Mouse (Mus musculus) limb, embryonic 11.5 days (tissue): ENCODE measurements around the gene Mtus2. TPM values are rescaled to one million over a fixed set of nuclear protein-coding genes. Genes with fewer than 3 reads are reported as not detected.

Source experiments
- ATAC-seq: fragments of 200-750 bp; cut with Nextera tagmentation; 2 replicates; pipeline ENCODE4 v1.8.0; 2017; ENCODE audit warnings: low read depth; ENCODE audit not compliant: insufficient number of reproducible peaks, low FRiP score, low TSS enrichment
- DNase-seq: peaks from one replicate; pipeline ENCODE4 v3.0.0-alpha.2; 2015; ENCODE audit warnings: low spot score
- H3K27ac ChIP-seq: fragments of 300-500 bp; sonication (generic); replicated peaks from 2 replicates; pipeline ENCODE4 v1.5.1; 2014; ENCODE audit warnings: low read depth, mild to moderate bottlenecking, low read length
- H3K27me3 ChIP-seq: fragments of 300-500 bp; sonication (generic); 2 replicates; pipeline ENCODE4 v1.6.1; 2014; ENCODE audit warnings: mild to moderate bottlenecking, low read length, mixed read lengths; ENCODE audit not compliant: control insufficient read depth, insufficient read depth
- H3K36me3 ChIP-seq: fragments of 300-500 bp; sonication (generic); 2 replicates; pipeline ENCODE4 v1.6.1; 2014; ENCODE audit warnings: mild to moderate bottlenecking, low read length, moderate library complexity, mixed read lengths; ENCODE audit not compliant: control insufficient read depth, insufficient read depth
- H3K4me1 ChIP-seq: fragments of 300-500 bp; sonication (generic); 2 replicates; pipeline ENCODE4 v1.6.1; 2014; ENCODE audit warnings: low read length, mixed read lengths; ENCODE audit not compliant: control insufficient read depth, insufficient read depth
- H3K4me2 ChIP-seq: fragments of 300-500 bp; sonication (generic); 2 replicates; pipeline ENCODE4 v1.6.1; 2014; ENCODE audit warnings: low read depth, mild to moderate bottlenecking, moderate library complexity; ENCODE audit not compliant: severe bottlenecking
- H3K4me3 ChIP-seq: fragments of 300-500 bp; sonication (generic); 2 replicates; pipeline ENCODE4 v1.5.1; 2014; ENCODE audit warnings: low read depth, low read length
- H3K9ac ChIP-seq: fragments of 300-500 bp; sonication (generic); 2 replicates; pipeline ENCODE4 v1.6.1; 2014; ENCODE audit warnings: mild to moderate bottlenecking, low read length
- H3K9me3 ChIP-seq: fragments of 300-500 bp; sonication (generic); 2 replicates; pipeline ENCODE4 v1.6.1; 2016; ENCODE audit warnings: low read length; ENCODE audit not compliant: control insufficient read depth
- WGBS: fragments of 180-500 bp; shearing (Covaris S2); extraction: QIAGEN DNeasy Blood & Tissue Kit; methylation state at CpG from one replicate; pipeline ENCODE4 v1.1.7; 2014; 5-methylcytosine and 5-hydroxymethylcytosine counted together
- polyA plus RNA-seq: library from polyadenylated mRNA; unstranded; fragments of >200 nt; fragmentation: Nextera tagmentation; extraction: Ambion mirVana; gene quantifications from 2 replicates; pipeline ENCODE4 v1.2.1, GENCODE M21; 2014

The Mtus2 gene
- polyA plus RNA-seq, 1 experiment from 2014 or later = 4.0 TPM

DNA sequence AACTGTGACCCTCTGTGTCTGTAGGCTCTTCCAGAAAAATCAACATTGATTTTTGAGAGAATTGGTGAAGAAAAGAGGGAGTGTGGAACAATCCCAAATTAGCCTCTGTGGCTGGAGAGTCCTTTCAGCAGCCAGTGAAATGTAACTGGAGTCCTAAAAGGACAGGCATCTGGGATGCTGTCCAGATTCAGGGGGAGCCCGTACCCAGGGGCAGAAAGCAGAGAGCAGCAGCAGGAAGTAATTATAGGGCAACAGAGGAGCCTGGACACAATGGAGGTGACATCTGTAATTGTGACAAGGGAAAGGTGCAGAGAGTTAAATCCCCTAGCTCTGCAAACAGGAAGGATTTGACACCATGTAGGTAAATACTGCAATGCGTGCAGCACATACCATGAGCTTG is 291.1 kb downstream of the Mtus2 start:
- ATAC-seq (no peak), DNase-seq (no peak)
- Histone ChIP-seq H3K27ac (no peak overlapping the region), H3K9ac (no peak overlapping the region), H3K27me3 (no peaks in the 10 kb centered on the region), H3K4me2 (no peak overlapping the region), H3K36me3 (no peaks in the 10 kb centered on the region), H3K9me3 (no peaks in the 10 kb centered on the region), H3K4me3 (no peak overlapping the region), H3K4me1 (no peaks in the 10 kb centered on the region)
- WGBS = 32% methylated on average over 2 of the region's 2 CpGs

GRCm38 (mm10) chr5:148251847-148252246 is 294.7 kb downstream of the Mtus2 start:
- no peak overlapping the region for H3K27ac ChIP-seq
- no peaks in the 10 kb centered on the region for H3K27me3 ChIP-seq
- no peak overlapping the region for H3K9ac ChIP-seq
- H3K4me3 ChIP-seq = no peak overlapping the region
- H3K9me3 ChIP-seq = no peaks in the 10 kb centered on the region
- H3K4me2 ChIP-seq = no peak overlapping the region
- no peaks in the 10 kb centered on the region for H3K36me3 ChIP-seq
- ATAC-seq (no peak), DNase-seq (no peak)
- no peaks in the 10 kb centered on the region for H3K4me1 ChIP-seq

- Histone ChIP-seq H3K27ac (no peak overlapping the region), H3K4me1 (peaks cover 4% of the 10 kb centered on the region; the same call in 1 of the 2 replicates), H3K27me3 (peaks cover 6% of the 10 kb centered on the region), H3K4me2 (no peak overlapping the region), H3K4me3 (no peak overlapping the region), H3K9ac (no peak overlapping the region), H3K36me3 (no peaks in the 10 kb centered on the region), H3K9me3 (0 out of 2 replicates have a peak, but pooled peaks cover 2% of the 10 kb centered on the region)
- WGBS = 88% methylated on average over 7 of the region's 7 CpGs
- DNase-seq = no peak
- no peak for ATAC-seq
These were observed 304.9 kb downstream of the Mtus2 start for GRCm38 (mm10) chr5:148262016-148262415.

DNA sequence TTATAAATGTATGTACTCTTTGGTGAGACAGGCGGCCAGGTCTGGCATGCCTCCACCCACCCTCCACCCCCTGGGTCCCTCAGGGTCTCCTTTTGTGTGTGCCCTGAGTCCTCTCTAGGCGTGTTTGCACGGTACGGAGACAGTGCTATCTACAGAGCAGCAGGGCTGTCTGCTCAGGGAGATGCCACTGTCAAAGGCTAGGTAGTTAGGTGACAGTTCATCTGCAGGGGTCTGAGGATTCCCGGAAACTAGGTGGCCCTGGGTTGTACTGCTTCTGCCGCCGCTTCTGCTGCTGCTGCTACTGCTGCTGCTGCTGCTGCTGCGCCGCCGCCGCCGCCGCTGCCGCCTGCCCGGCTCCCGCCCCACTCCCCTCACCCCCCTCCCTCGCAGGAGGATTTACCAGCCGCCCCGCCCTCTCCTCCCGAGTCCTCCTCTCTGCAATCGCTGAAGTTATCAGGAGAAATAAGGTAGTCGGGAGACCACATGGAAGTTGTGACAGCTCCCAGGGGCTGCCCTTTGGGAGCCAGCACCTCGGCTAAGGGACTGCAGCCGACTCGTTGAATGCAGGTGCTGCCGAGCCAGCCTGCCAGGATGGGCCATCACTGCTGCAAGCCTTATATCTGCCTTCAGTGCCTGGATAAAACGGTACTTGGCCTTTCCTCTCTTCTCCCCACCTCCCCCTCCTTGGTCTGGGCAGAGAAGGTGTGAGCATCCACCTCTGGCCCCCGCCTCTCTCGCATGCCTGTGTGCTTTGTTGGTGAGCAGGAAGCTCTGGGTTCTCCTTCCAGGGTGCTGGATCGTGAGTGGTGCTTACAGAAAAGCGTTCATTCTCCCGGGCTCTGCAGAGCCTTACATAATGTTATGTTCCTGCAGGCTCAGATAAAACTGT is 307.9 kb downstream of the Mtus2 start:
- ATAC-seq (peak; percentile 39; the same call in 1 of the 2 replicates), DNase-seq (peak; percentile 65)
- Histone ChIP-seq H3K4me3 (peak overlapping the region; percentile 53), H3K9ac (peak overlapping the region; percentile 60), H3K36me3 (no peaks in the 10 kb centered on the region), H3K27me3 (peaks cover 6% of the 10 kb centered on the region), H3K27ac (no peak overlapping the region), H3K4me1 (peaks cover 4% of the 10 kb centered on the region; the same call in 1 of the 2 replicates), H3K4me2 (peak overlapping the region; percentile 86), H3K9me3 (0 out of 2 replicates have a peak, but pooled peaks cover 2% of the 10 kb centered on the region)
- WGBS = 1% methylated on average over 32 of the region's 32 CpGs

DNA sequence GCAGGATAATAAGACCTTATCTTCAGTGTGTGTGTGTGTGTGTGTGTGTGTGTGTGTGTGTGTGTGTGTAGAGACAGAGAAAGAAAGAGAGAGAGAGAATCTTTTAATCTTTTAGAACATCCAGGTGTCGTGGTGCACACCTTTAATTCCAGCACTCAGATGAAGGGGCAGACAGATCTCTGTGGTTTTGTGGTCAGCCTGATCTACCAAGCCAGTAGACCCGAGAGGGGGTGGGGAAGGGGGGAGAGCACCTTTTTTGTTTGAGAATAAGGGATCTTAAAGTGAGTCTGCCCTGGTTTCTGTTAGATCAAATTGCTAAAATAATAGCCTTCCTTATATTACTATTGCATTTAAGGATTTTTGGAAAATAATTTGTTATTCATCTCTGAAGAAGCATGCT is 309.7 kb downstream of the Mtus2 start:
- Histone ChIP-seq H3K4me2 (no peak overlapping the region), H3K9me3 (0 out of 2 replicates have a peak, but pooled peaks cover 2% of the 10 kb centered on the region), H3K36me3 (no peaks in the 10 kb centered on the region), H3K4me1 (peaks cover 4% of the 10 kb centered on the region; the same call in 1 of the 2 replicates), H3K9ac (no peak overlapping the region), H3K27me3 (peaks cover 6% of the 10 kb centered on the region), H3K27ac (no peak overlapping the region), H3K4me3 (no peak overlapping the region)
- 64% methylated on average over 2 of the region's 2 CpGs for WGBS
- DNase-seq = no peak
- no peak for ATAC-seq

GRCm38 (mm10) chr5:148267446-148267845 is 310.3 kb downstream of the Mtus2 start:
- Histone ChIP-seq H3K36me3 (no peaks in the 10 kb centered on the region), H3K4me3 (no peak overlapping the region), H3K27me3 (peaks cover 6% of the 10 kb centered on the region), H3K4me2 (no peak overlapping the region), H3K27ac (no peak overlapping the region), H3K9ac (no peak overlapping the region), H3K4me1 (peaks cover 4% of the 10 kb centered on the region; the same call in 1 of the 2 replicates), H3K9me3 (0 out of 2 replicates have a peak, but pooled peaks cover 2% of the 10 kb centered on the region)
- DNase-seq (no peak), ATAC-seq (no peak)
- WGBS = 67% methylated on average over 4 of the region's 4 CpGs

GRCm38 (mm10) chr5:148272065-148272464 is 314.9 kb downstream of the Mtus2 start:
- ATAC-seq = no peak
- H3K9ac ChIP-seq = no peak overlapping the region
- WGBS = 79% methylated on average over 6 of the region's 6 CpGs

DNA sequence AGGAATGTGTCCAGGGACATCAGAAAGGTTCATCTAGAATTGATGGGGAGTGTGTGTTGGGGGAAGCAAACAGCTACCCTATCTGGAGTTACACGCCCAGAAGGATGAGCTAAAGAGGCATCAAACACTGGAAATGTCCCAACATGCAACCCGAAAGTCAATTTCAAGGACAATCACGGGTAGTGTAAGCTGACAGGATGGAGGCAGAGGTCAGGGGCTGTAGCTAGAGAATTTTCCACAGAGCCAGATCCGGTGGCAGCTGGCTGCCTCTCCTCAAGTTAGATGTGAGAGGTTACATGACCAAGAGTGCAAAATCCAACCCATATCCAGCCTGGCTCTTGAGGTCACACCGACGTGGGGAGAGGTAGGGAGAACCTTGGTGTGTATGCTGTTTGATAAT is 315.7 kb downstream of the Mtus2 start:
- no peak for DNase-seq
- Histone ChIP-seq H3K4me3 (no peak overlapping the region), H3K4me1 (no peaks in the 10 kb centered on the region), H3K27ac (no peak overlapping the region), H3K27me3 (no peaks in the 10 kb centered on the region), H3K9me3 (no peaks in the 10 kb centered on the region), H3K9ac (no peak overlapping the region), H3K4me2 (no peak overlapping the region), H3K36me3 (no peaks in the 10 kb centered on the region)
- WGBS = 86% methylated on average over 6 of the region's 6 CpGs
- no peak for ATAC-seq

More at GRCm38 (mm10) chr5:148272065-148272464, 314.9 kb downstream of the Mtus2 start:
- H3K27ac ChIP-seq = no peak overlapping the region
- H3K27me3 ChIP-seq = no peaks in the 10 kb centered on the region
- no peak overlapping the region for H3K4me2 ChIP-seq
- DNase-seq = no peak
- H3K36me3 ChIP-seq = no peaks in the 10 kb centered on the region
- H3K9me3 ChIP-seq = no peaks in the 10 kb centered on the region
- no peaks in the 10 kb centered on the region for H3K4me1 ChIP-seq
- H3K4me3 ChIP-seq = no peak overlapping the region
